Mouse (Mus musculus): ENCODE measurements around the gene Rab6b. TPM values are rescaled to one million over a fixed set of nuclear protein-coding genes. Genes with fewer than 3 reads are reported as not detected.

Gene Rab6b
- total RNA-seq, 1 experiment from 2014 or later, result 3.5 TPM

- no peak for ATAC-seq (replicated peaks in 1 of 2; ENCODE audit: insufficient read depth in 1 of 2, low FRiP score in 2 of 2, low TSS enrichment in 1 of 2, low read depth in 1 of 2, poor library complexity in 2 of 2, severe bottlenecking in 2 of 2)
Measured at GRCm38 (mm10) chr9:103163806-103164205, 52.2 kb downstream of the Rab6b start.

- ATAC-seq (replicated peaks in 1 of 2; ENCODE audit: insufficient read depth in 1 of 2, low FRiP score in 2 of 2, low TSS enrichment in 1 of 2, low read depth in 1 of 2, poor library complexity in 2 of 2, severe bottlenecking in 2 of 2), result no peak
Measured at GRCm38 (mm10) chr9:103168046-103168445, 56.5 kb downstream of the Rab6b start.

DNA sequence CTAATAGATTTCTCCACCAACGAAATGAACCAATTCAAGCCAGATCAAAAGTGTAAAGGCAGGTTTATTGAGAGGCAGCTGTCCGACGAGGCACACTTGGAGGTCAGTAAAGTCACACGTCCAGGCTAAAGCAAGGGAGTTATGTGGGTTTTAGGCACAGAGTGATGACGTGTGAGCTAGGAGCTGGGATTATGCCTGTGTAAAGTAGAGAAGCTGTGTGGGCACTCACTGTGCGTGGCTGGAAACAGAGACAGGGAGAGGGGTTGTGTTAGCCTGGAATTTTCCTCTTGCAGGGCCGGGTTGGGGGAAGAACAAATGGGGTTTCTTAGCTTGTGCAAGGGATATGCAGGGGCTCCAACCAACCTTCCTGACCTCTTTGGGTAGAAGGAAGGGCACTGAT is 57.2 kb downstream of the Rab6b start:
- ATAC-seq (replicated peaks in 1 of 2; ENCODE audit: insufficient read depth in 1 of 2, low FRiP score in 2 of 2, low TSS enrichment in 1 of 2, low read depth in 1 of 2, poor library complexity in 2 of 2, severe bottlenecking in 2 of 2), result no peak

- peak; percentile 29 to 53; a peak in 2 of 4 replicates for ATAC-seq (replicated peaks in 1 of 2; ENCODE audit: insufficient read depth in 1 of 2, low FRiP score in 2 of 2, low TSS enrichment in 1 of 2, low read depth in 1 of 2, poor library complexity in 2 of 2, severe bottlenecking in 2 of 2)
Measured at GRCm38 (mm10) chr9:103174771-103175519, 63.4 kb downstream of the Rab6b start.

DNA sequence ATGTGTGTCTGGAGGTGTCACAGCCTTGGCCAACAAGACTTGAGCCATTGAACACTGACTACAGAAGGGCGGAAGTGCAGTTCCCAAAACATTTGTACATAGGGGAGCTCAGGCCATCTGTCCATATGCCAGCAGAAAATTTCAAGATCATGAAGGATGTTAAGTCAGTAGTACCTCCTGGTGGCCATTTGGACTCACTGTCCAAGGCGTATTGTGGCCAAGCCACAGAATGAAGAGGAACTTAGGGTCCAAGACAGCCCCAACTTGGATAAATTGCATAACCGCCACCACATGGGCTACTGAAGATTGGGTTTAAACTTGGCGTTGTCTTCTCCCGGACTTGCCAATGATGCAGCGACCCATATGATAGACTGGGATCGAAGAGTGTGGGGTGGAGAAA is 64.1 kb downstream of the Rab6b start:
- ATAC-seq (replicated peaks in 1 of 2; ENCODE audit: insufficient read depth in 1 of 2, low FRiP score in 2 of 2, low TSS enrichment in 1 of 2, low read depth in 1 of 2, poor library complexity in 2 of 2, severe bottlenecking in 2 of 2), result no peak

DNA sequence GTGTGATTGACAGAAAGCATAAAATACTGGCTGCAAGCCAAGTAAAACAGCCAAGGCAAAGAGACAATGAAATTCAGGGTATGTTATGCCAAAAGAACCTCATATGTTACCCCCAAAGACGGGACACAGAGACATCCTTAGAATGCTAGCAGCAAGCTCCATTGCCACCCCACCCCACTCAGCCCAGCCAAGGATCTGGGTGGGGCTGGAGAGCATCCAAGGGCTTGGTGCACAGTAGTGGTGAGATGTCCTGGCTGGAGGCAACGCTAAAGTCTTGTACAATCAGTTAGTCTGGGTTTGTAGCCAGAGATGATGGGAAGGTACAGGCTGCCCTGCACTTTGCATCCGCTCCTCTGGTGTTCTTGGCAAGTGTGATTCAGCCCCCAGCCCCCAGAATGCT is 68.7 kb downstream of the Rab6b start:
- peak in 1 of 2 experiments; percentile 4; a peak in 1 of 4 replicates for ATAC-seq (replicated peaks in 1 of 2; ENCODE audit: insufficient read depth in 1 of 2, low FRiP score in 2 of 2, low TSS enrichment in 1 of 2, low read depth in 1 of 2, poor library complexity in 2 of 2, severe bottlenecking in 2 of 2)

DNA sequence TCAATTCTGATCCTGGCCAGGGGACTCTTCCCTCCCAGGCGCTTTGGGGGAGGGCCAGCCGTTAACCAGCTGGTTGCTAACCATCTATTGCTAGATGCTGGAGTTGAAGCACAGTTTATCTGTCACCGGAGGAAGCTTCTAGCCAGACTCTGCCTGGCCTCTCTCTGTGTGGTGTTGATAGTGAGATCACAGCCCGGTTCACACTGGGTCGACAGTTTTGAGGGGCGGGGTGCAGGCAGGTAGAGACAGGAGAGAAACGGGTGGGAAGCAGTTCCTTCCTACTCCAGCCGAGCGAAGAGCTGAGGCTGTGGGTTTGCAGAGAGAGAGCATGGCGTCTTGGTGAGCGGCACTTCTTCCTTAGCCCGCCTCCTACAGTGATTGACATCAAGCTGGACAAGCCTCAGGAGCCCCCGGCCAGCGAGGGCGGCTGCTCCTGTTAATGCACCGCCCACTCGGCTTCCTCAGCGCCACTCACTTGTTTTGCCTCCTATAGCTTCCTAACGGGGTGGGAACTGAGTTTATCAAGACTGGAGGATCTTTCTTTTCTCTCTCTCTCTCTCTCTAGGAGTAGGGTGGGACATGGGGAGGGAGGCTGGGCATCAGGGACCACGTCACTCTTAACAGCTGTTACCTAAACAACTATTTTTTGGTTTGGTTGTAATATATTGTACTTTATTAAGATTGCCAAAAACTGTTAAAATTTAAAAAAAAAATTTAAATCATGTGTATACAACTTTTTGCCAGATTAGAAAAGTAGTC is 69.4 kb downstream of the Rab6b start:
- peak; percentile 96 to 99 for ATAC-seq (replicated peaks in 1 of 2; ENCODE audit: insufficient read depth in 1 of 2, low FRiP score in 2 of 2, low TSS enrichment in 1 of 2, low read depth in 1 of 2, poor library complexity in 2 of 2, severe bottlenecking in 2 of 2)

- ATAC-seq (replicated peaks in 1 of 2; ENCODE audit: insufficient read depth in 1 of 2, low FRiP score in 2 of 2, low TSS enrichment in 1 of 2, low read depth in 1 of 2, poor library complexity in 2 of 2, severe bottlenecking in 2 of 2), result no peak
Measured at GRCm38 (mm10) chr9:103181886-103182285, 70.3 kb downstream of the Rab6b start.

DNA sequence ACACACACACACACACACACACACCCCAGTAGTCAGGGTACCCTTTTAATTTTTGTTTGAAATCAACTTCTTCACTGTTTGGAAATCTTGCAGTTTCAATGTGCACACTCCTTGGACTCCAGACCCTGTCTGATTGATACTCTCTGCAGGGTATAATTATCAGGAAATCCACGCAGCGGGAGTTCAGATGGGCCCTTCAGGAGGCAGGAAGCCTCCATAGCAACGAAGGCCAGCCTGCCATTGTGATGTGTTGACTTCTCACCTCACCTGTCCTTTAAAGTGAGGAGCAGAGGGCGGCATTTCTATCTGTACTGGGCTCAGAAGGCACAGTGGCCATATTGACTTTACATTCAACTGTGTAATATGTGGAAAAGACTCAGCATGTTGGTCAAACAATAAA is 73.3 kb downstream of the Rab6b start:
- ATAC-seq (replicated peaks in 1 of 2; ENCODE audit: insufficient read depth in 1 of 2, low FRiP score in 2 of 2, low TSS enrichment in 1 of 2, low read depth in 1 of 2, poor library complexity in 2 of 2, severe bottlenecking in 2 of 2), result no peak

DNA sequence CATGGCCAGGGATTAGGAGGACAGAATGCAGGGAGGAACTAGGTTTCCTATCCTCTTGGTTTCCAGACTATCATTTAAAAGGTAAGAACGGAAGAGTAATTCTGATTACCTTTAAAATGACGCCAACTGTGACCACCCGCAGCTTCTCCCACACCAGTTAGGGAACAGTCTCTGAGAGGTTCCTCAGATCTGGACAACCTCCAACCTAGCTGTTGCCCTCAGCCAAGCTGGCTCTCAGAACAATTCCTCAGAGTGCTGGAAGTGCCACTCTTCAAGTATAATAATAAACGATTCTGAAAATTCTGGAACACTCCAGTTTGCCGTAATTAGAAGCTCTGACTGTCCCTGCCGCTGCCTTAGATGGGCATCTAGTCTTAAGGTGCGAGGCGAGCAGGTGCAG is 74.4 kb downstream of the Rab6b start:
- no peak for ATAC-seq (replicated peaks in 1 of 2; ENCODE audit: insufficient read depth in 1 of 2, low FRiP score in 2 of 2, low TSS enrichment in 1 of 2, low read depth in 1 of 2, poor library complexity in 2 of 2, severe bottlenecking in 2 of 2)

- no peak for ATAC-seq (replicated peaks in 1 of 2; ENCODE audit: insufficient read depth in 1 of 2, low FRiP score in 2 of 2, low TSS enrichment in 1 of 2, low read depth in 1 of 2, poor library complexity in 2 of 2, severe bottlenecking in 2 of 2)
Measured at GRCm38 (mm10) chr9:103186747-103187146, 75.2 kb downstream of the Rab6b start.

DNA sequence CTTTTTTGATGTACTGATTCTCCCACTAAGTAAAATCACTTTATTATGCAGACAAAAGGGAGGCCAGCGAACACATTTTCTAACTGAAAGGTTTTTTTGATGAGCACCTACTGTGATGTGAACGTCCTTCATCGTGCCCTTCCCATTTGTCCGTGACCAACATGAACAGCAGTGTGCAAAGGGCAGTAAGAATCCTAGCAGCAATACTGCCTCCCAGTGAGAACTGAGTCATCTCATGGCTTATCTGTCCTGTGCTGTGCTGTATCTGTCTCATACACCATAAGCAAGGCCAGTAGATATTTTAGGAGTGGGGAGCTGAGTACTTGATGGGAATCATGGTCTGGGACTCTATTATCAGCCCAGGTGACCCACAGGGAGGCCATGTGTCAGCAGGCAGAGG is 76.8 kb downstream of the Rab6b start:
- no peak for ATAC-seq (replicated peaks in 1 of 2; ENCODE audit: insufficient read depth in 1 of 2, low FRiP score in 2 of 2, low TSS enrichment in 1 of 2, low read depth in 1 of 2, poor library complexity in 2 of 2, severe bottlenecking in 2 of 2)

DNA sequence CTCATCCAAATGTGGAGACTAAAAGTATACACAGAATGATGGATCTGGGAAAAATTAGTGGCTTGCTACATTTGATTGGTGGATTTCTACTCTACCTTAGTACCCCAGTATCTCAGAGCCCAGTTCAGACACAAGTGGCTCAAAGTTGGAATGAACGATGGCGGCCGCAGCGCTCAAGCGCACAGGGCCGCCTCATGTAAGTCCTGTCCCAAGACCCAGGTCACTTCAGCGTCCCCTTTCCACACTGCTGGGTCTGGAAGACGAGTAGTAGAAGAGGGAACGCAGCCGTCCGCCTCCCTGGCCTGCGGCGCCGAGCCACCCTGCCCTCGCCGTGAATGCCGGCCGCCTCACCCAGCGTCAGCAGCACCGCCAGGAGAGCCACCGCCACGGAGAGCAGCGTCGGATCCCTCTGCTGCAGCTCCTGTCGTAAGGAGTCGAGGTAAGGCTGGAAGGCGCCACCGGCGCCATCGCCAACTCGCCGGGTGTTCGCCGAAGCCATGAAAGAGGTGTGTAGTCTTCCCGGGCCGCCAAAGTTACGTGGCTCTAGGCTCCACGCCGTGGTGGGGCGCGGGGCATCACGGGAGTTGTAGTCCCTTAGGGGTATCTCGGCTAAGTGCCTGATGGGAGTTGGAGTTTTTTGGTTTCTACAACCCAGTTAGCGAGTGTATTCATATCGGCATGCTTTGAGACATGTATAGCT is 90.1 kb downstream of the Rab6b start, which contains the start of gene Srprb:
Gene Srprb, minus strand, starts transcription at position 577 of the 700 bp plus-strand sequence.
- peak; percentile 98 to 99 for ATAC-seq (replicated peaks in 1 of 2; ENCODE audit: insufficient read depth in 1 of 2, low FRiP score in 2 of 2, low TSS enrichment in 1 of 2, low read depth in 1 of 2, poor library complexity in 2 of 2, severe bottlenecking in 2 of 2)

DNA sequence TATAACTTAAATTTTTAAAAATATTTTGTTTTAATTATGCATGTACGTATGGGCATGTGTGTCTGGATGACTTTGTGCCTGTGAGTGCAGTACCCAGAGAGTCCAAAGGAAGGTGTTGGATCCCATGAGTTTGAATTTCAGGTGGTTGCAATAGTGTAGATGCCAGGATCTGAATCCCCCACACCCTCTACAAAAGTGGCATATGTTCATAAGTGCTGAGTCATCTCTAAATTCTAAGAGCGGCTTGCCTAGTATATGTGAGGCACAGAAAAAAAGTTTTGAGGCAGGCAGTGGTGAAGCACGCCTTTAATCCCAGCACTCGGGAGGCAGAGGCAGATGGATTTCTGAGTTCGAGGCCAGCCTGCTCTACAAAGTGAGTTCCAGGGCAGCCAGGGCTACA is 94.2 kb downstream of the Rab6b start:
- no peak for ATAC-seq (replicated peaks in 1 of 2; ENCODE audit: insufficient read depth in 1 of 2, low FRiP score in 2 of 2, low TSS enrichment in 1 of 2, low read depth in 1 of 2, poor library complexity in 2 of 2, severe bottlenecking in 2 of 2)

DNA sequence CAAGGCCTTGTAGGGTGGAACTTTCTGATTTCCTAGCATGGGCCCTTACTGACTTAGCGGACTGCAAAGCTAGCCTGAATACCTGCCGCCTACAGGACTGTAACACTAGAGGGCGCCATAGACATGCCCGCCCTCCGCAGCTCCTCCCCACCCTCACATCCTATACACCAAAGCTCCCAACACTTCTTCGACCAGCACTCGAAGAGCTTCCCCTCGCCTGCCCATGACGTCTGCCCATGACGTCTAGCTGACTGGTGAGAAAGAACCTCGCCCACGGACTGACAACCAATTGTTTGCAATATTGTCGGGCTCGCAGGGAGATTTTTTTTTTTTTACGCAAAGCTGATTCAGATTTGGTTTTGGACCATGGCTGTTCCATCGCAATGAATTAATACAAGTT is 96.3 kb downstream of the Rab6b start:
- ATAC-seq (replicated peaks in 1 of 2; ENCODE audit: insufficient read depth in 1 of 2, low FRiP score in 2 of 2, low TSS enrichment in 1 of 2, low read depth in 1 of 2, poor library complexity in 2 of 2, severe bottlenecking in 2 of 2), result peak; percentile 98

- no peak for ATAC-seq (replicated peaks in 1 of 2; ENCODE audit: insufficient read depth in 1 of 2, low FRiP score in 2 of 2, low TSS enrichment in 1 of 2, low read depth in 1 of 2, poor library complexity in 2 of 2, severe bottlenecking in 2 of 2)
Measured at GRCm38 (mm10) chr9:103208802-103209423, 97.3 kb downstream of the Rab6b start.

DNA sequence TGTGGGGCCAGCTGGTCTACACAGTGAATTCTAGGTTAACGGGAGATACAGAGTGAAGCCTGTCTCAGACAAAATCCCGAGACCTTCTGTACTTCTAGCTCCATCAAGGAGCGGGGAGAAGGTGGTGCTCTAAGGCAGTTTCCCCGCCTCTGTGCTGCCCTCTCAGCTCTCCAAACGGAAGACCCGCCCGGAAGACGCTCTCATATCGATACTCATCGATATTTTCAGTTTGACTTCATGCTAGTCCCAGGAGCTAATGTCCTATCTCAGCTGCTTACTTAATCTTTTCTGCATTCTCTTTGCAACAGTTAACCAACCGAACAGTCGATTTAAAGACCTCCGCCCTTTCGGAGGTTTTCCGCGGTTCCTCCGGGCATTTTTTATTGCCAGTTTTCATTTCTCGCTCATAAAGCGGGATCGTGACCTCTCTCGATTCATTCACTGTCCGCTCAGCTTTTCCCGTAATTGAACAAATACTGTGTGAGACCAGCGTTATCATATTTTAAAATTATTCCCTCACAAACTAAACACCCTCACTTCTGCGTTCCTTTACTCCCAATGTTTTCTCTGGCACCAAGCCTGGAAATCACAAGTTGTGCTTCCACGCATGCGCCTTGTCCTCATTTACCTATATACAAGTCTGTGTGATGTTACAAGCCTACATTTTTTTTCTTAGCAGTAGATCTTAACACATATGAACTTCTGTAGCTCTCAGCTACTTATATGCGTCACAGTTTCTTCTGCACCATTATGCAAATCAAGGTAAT is 101.2 kb downstream of the Rab6b start:
- no peak for ATAC-seq (replicated peaks in 1 of 2; ENCODE audit: insufficient read depth in 1 of 2, low FRiP score in 2 of 2, low TSS enrichment in 1 of 2, low read depth in 1 of 2, poor library complexity in 2 of 2, severe bottlenecking in 2 of 2)
